Mouse (Mus musculus): ENCODE results near the gene Suz12. TPM values are rescaled to one million over a fixed set of nuclear protein-coding genes. Genes with fewer than 3 reads are reported as not detected.
"Not testable (repeated sequence)": the region's sequence is repeated elsewhere in the genome, so short reads cannot be mapped to it uniquely, and the experiment has no call there.

Suz12 gene
- polyA plus RNA-seq, 1 experiment from 2014 or later = 15.8 TPM

GRCm38 (mm10) chr11:79973626-79974476 lies 19.1 kb upstream of the Suz12 start:
- Histone ChIP-seq H3K9ac (peak overlapping the region; percentile 75), H3K27ac (replicated peaks) (no peak overlapping the region), H3K4me1 (replicated peaks) (peaks cover 15% of the 10 kb centered on the region), H3K27me3 (peaks cover 27% of the 10 kb centered on the region), H3K9me3 (no peaks in the 10 kb centered on the region), H3K4me3 (peak overlapping the region; percentile 53), H3K36me3 (no peaks in the 10 kb centered on the region), H3K4me2 (peak overlapping the region; percentile 90)
- ATAC-seq (ENCODE audit: low read depth) = peak; percentile 74
- under 1% methylated on average over 41 of the region's 41 CpGs for WGBS

- no peak for ATAC-seq (ENCODE audit: low read depth)
- Histone ChIP-seq H3K4me2 (no peak overlapping the region), H3K4me3 (no peak overlapping the region), H3K36me3 (no peaks in the 10 kb centered on the region), H3K27ac (replicated peaks) (no peak overlapping the region), H3K27me3 (peaks cover 27% of the 10 kb centered on the region), H3K4me1 (replicated peaks) (peaks cover 15% of the 10 kb centered on the region), H3K9me3 (no peaks in the 10 kb centered on the region), H3K9ac (no peak overlapping the region)
- 62% methylated on average over 2 of the region's 2 CpGs for WGBS
Measured at GRCm38 (mm10) chr11:79975377-79975776, 17.5 kb upstream of the Suz12 start.

- Histone ChIP-seq H3K27ac (replicated peaks) (no peak overlapping the region), H3K27me3 (peaks cover 27% of the 10 kb centered on the region), H3K4me2 (no peak overlapping the region), H3K4me3 (no peak overlapping the region), H3K9ac (no peak overlapping the region), H3K36me3 (no peaks in the 10 kb centered on the region), H3K4me1 (replicated peaks) (peaks cover 15% of the 10 kb centered on the region), H3K9me3 (no peaks in the 10 kb centered on the region)
- no peak for ATAC-seq (ENCODE audit: low read depth)
- WGBS = 100% methylated on average over 1 of the region's 1 CpGs
Measured at GRCm38 (mm10) chr11:79976222-79976621, 16.7 kb upstream of the Suz12 start.

GRCm38 (mm10) chr11:79976645-79977044 lies 16.3 kb upstream of the Suz12 start:
- not testable (repeated sequence) for H3K4me2 ChIP-seq; H3K27ac ChIP-seq (replicated peaks); H3K4me3 ChIP-seq; H3K9me3 ChIP-seq; ATAC-seq (ENCODE audit: low read depth); H3K36me3 ChIP-seq; H3K9ac ChIP-seq
- peaks cover 15% of the 10 kb centered on the region for H3K4me1 ChIP-seq (replicated peaks)
- WGBS = 75% methylated on average over 6 of the region's 6 CpGs
- H3K27me3 ChIP-seq = peaks cover 27% of the 10 kb centered on the region

- H3K27me3 ChIP-seq = peaks cover 27% of the 10 kb centered on the region
- not testable (repeated sequence) for ATAC-seq (ENCODE audit: low read depth); H3K36me3 ChIP-seq; H3K4me3 ChIP-seq; H3K9me3 ChIP-seq; H3K27ac ChIP-seq (replicated peaks); H3K4me2 ChIP-seq; H3K9ac ChIP-seq
- WGBS = 96% methylated on average over 14 of the region's 14 CpGs
- H3K4me1 ChIP-seq (replicated peaks) = peaks cover 15% of the 10 kb centered on the region
Measured at GRCm38 (mm10) chr11:79977061-79977460, 15.8 kb upstream of the Suz12 start.

- H3K9me3 ChIP-seq; H3K36me3 ChIP-seq; H3K9ac ChIP-seq; ATAC-seq (ENCODE audit: low read depth); H3K27ac ChIP-seq (replicated peaks); H3K4me3 ChIP-seq; H3K4me2 ChIP-seq: not testable (repeated sequence)
- peaks cover 15% of the 10 kb centered on the region for H3K4me1 ChIP-seq (replicated peaks)
- H3K27me3 ChIP-seq = peaks cover 25% of the 10 kb centered on the region
- 95% methylated on average over 4 of the region's 4 CpGs for WGBS
Measured at GRCm38 (mm10) chr11:79977747-79978146, 15.2 kb upstream of the Suz12 start.

GRCm38 (mm10) chr11:79986886-79987285 lies 6.0 kb upstream of the Suz12 start:
- 94% methylated on average over 4 of the region's 4 CpGs for WGBS
- Histone ChIP-seq H3K9ac (no peak overlapping the region), H3K4me3 (no peak overlapping the region), H3K27me3 (no peaks in the 10 kb centered on the region), H3K4me2 (no peak overlapping the region), H3K27ac (replicated peaks) (no peak overlapping the region), H3K9me3 (no peaks in the 10 kb centered on the region), H3K4me1 (replicated peaks) (no peaks in the 10 kb centered on the region), H3K36me3 (no peaks in the 10 kb centered on the region)
- ATAC-seq (ENCODE audit: low read depth) = no peak

GRCm38 (mm10) chr11:79987896-79988295 lies 5.0 kb upstream of the Suz12 start:
- no peak overlapping the region for H3K27ac ChIP-seq (replicated peaks)
- no peak overlapping the region for H3K9ac ChIP-seq
- ATAC-seq (ENCODE audit: low read depth) = no peak
- H3K4me2 ChIP-seq = no peak overlapping the region
- no peak overlapping the region for H3K4me3 ChIP-seq
- no peaks in the 10 kb centered on the region for H3K36me3 ChIP-seq
- no peaks in the 10 kb centered on the region for H3K27me3 ChIP-seq
- peaks cover 4% of the 10 kb centered on the region; the same call in 1 of the 2 replicates for H3K4me1 ChIP-seq (replicated peaks)
- no peaks in the 10 kb centered on the region for H3K9me3 ChIP-seq
- 89% methylated on average over 3 of the region's 3 CpGs for WGBS

- H3K27me3 ChIP-seq = no peaks in the 10 kb centered on the region
- H3K9ac ChIP-seq = no peak overlapping the region
- no peak overlapping the region for H3K27ac ChIP-seq (replicated peaks)
- ATAC-seq (ENCODE audit: low read depth) = no peak
- 89% methylated on average over 2 of the region's 2 CpGs for WGBS
- peaks cover 6% of the 10 kb centered on the region for H3K4me1 ChIP-seq (replicated peaks)
- H3K9me3 ChIP-seq = no peaks in the 10 kb centered on the region
- H3K4me3 ChIP-seq = no peak overlapping the region
- H3K4me2 ChIP-seq = no peak overlapping the region
- no peaks in the 10 kb centered on the region for H3K36me3 ChIP-seq
Measured at GRCm38 (mm10) chr11:79990120-79990519, 2.8 kb upstream of the Suz12 start.

- Histone ChIP-seq H3K4me1 (replicated peaks) (peaks cover 8% of the 10 kb centered on the region), H3K4me3 (no peak overlapping the region), H3K9me3 (no peaks in the 10 kb centered on the region), H3K9ac (no peak overlapping the region), H3K27ac (replicated peaks) (no peak overlapping the region), H3K4me2 (no peak overlapping the region), H3K27me3 (no peaks in the 10 kb centered on the region), H3K36me3 (peaks cover 3% of the 10 kb centered on the region; the same call in 1 of the 2 replicates)
- 94% methylated on average over 5 of the region's 5 CpGs for WGBS
- ATAC-seq (ENCODE audit: low read depth) = no peak
Measured at GRCm38 (mm10) chr11:79991600-79991999, 1.3 kb upstream of the Suz12 start.

GRCm38 (mm10) chr11:79992035-79992591 lies 793 bp upstream of the Suz12 start:
- 31% methylated on average over 21 of the region's 21 CpGs for WGBS
- no peaks in the 10 kb centered on the region for H3K9me3 ChIP-seq
- no peaks in the 10 kb centered on the region for H3K27me3 ChIP-seq
- peak overlapping the region; percentile 77 for H3K9ac ChIP-seq
- peak overlapping the region; percentile 85 for H3K4me2 ChIP-seq
- no peak for ATAC-seq (ENCODE audit: low read depth)
- peaks cover 8% of the 10 kb centered on the region for H3K4me1 ChIP-seq (replicated peaks)
- peak overlapping the region; percentile 98 for H3K27ac ChIP-seq (replicated peaks)
- H3K4me3 ChIP-seq = peak overlapping the region; percentile 97
- H3K36me3 ChIP-seq = peaks cover 6% of the 10 kb centered on the region

- no peaks in the 10 kb centered on the region for H3K27me3 ChIP-seq
- H3K4me3 ChIP-seq = peak overlapping the region; percentile 97
- H3K9me3 ChIP-seq = no peaks in the 10 kb centered on the region
- peak overlapping the region; percentile 98 for H3K27ac ChIP-seq (replicated peaks)
- peaks cover 11% of the 10 kb centered on the region for H3K36me3 ChIP-seq
- peak overlapping the region; percentile 84 for H3K9ac ChIP-seq
- H3K4me1 ChIP-seq (replicated peaks) = peaks cover 8% of the 10 kb centered on the region
- H3K4me2 ChIP-seq = peak overlapping the region; percentile 78
- ATAC-seq (ENCODE audit: low read depth) = peak; percentile 69
- under 1% methylated on average over 55 of the region's 74 CpGs for WGBS
Measured at GRCm38 (mm10) chr11:79993356-79994270, 707 bp downstream of the Suz12 start.
